In the genomic region with DNA sequence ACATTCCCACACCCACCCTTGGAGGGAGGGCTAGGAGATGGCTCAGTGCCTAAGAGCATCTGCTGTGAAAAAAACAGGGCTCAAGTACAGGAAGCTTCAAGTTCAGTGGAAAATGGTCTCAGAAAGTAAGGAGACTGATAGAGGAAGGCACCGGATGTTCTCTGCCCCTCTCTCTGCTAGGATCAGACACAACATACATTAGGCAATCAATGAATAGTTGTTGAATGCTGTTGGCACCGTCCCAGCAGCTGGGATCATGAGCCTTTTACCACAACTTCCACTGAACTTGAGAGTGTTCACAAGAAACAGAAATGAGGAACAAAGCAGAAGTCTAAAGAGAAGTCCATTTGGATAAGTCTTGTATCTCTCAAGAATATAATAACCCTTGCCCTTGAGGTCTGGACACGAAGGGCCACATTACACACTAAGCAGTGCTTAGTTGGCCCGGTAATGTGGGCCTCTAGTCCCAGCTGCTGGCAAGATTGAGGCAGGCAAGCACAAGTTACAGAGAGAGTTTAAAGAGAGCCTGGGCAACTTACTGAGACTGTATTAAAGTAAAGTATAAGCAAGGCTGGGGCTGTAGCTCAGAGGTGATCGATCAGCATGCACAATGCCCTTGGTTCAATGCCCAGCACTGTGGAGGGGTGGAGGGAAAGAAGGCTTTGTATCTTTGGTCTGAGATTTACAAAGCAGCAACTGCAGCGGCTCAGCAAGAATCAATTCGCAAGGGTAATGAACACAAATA, we compare ENCODE assay signal across 7 mouse cellular contexts. TPM values are rescaled to one million over a fixed set of nuclear protein-coding genes. Genes with fewer than 3 reads are reported as not detected.
DNase-seq lines count a peak whose midpoint lies in the region; ATAC-seq and TF ChIP-seq lines count a peak whose summit lies in the region.

No protein-coding gene starts in this region.

- H3K27ac ChIP-seq in hindbrain, postnatal 0 days = peak overlapping the region; percentile 41; the same call in 1 of the 2 replicates
- H3K27ac ChIP-seq in midbrain, embryonic 15.5 days = peak overlapping the region; percentile 27; the same call in 1 of the 2 replicates

- TF ChIP-seq CTCF in hindbrain, postnatal 0 days (IDR thresholded peaks at IDR 0.05; ENCODE audit: low read depth) = no peak

- H3K36me3 ChIP-seq in hindbrain, postnatal 0 days (ENCODE audit: insufficient read depth, low read length) = no peaks in the 10 kb centered on the region
- H3K36me3 ChIP-seq in midbrain, embryonic 15.5 days (replicated peaks) = no peaks in the 10 kb centered on the region

- H3K9me3 ChIP-seq in hindbrain, postnatal 0 days (ENCODE audit: low read length) = no peaks in the 10 kb centered on the region
- no peaks in the 10 kb centered on the region for H3K9me3 ChIP-seq in midbrain, embryonic 15.5 days

- 29% methylated on average over 7 of the region's 7 CpGs for WGBS in hindbrain, postnatal 0 days
- WGBS in midbrain, embryonic 15.5 days = 44% methylated on average over 7 of the region's 7 CpGs

- intact Hi-C loops in left cerebral cortex, postnatal 4 days (cut with DNase I) = loop anchor here (5.0 kb wide), 1 partner anchor 237 kb away; no protein-coding TSS in a partner anchor
- intact Hi-C loops in left cerebral cortex, postnatal 36 days (cut with DNase I) = no loop called here

- no peaks in the 10 kb centered on the region for H3K27me3 ChIP-seq in hindbrain, postnatal 0 days (ENCODE audit: insufficient read depth, low read length)
- no peaks in the 10 kb centered on the region for H3K27me3 ChIP-seq in midbrain, embryonic 15.5 days (replicated peaks)

- peaks cover 5% of the 10 kb centered on the region; the same call in 1 of the 2 replicates for H3K4me1 ChIP-seq in hindbrain, postnatal 0 days (ENCODE audit: insufficient read depth, low read length)
- H3K4me1 ChIP-seq in midbrain, embryonic 15.5 days = peaks cover 10% of the 10 kb centered on the region

- no peak overlapping the region for H3K4me3 ChIP-seq in hindbrain, postnatal 0 days (ENCODE audit: low read length)
- H3K4me3 ChIP-seq in midbrain, embryonic 15.5 days = no peak overlapping the region

- H3K4me2 ChIP-seq in hindbrain, postnatal 0 days (ENCODE audit: low read depth, low read length) = no peak overlapping the region
- no peak overlapping the region for H3K4me2 ChIP-seq in midbrain, embryonic 15.5 days

- DNase-seq in left cerebral cortex, postnatal 4 days = peak; percentile 39
- no peak for DNase-seq in left cerebral cortex, postnatal 36 days (ENCODE audit: low spot score in 2 of 2)
- DNase-seq in fibroblast of lung, adult 2 months (ENCODE audit: low read depth) = peak; percentile 45
- DNase-seq in hindbrain, postnatal 0 days (ENCODE audit: low spot score) = peak; percentile 48
- no peak for DNase-seq in right cerebral cortex, postnatal 25 days
- DNase-seq in thymus, postnatal 14 days = no peak

- H3K9ac ChIP-seq in hindbrain, postnatal 0 days (replicated peaks; ENCODE audit: low read length) = no peak overlapping the region
- no peak overlapping the region for H3K9ac ChIP-seq in midbrain, embryonic 15.5 days

- 0 out of 2 replicates have a peak, but pooled peaks have one; percentile 29 for ATAC-seq in hindbrain, postnatal 0 days
- ATAC-seq in midbrain, embryonic 15.5 days (replicated peaks) = no peak

RNA-seq across cellular contexts. Expression of gene Zfp609, which starts 17.2 kb away (rescaled TPM):
- 10 to 100 TPM; 59.4 to 65.0 TPM for total RNA-seq in left cerebral cortex, postnatal 4 days (2021)
- 10 to 100 TPM; 45.2 to 53.4 TPM for total RNA-seq in left cerebral cortex, postnatal 36 days (2021)
- 8.9 and 10.2 TPM in 2 replicates for total RNA-seq in hindbrain, postnatal 0 days (2014; rRNA removed)
- polyA plus RNA-seq in hindbrain, postnatal 0 days (2015; fragmentation: Nextera tagmentation; extraction: Ambion mirVana) = 4.1 and 5.6 TPM in 2 replicates
- 8.7 and 9.1 TPM in 2 replicates for polyA plus RNA-seq in midbrain, embryonic 15.5 days (2015; fragmentation: Nextera tagmentation; extraction: Ambion mirVana)

RNA-seq across cellular contexts. Expression of gene Pclaf, which starts 45.4 kb away (rescaled TPM):
- 1 to 10 TPM; 7.0 to 8.5 TPM for total RNA-seq in left cerebral cortex, postnatal 4 days (2021)
- under 1 TPM; 0.22 to 0.68 TPM for total RNA-seq in left cerebral cortex, postnatal 36 days (2021)
- total RNA-seq in hindbrain, postnatal 0 days (2014; rRNA removed) = 14.0 and 15.6 TPM in 2 replicates
- polyA plus RNA-seq in hindbrain, postnatal 0 days (2015; fragmentation: Nextera tagmentation; extraction: Ambion mirVana) = 29.8 and 35.8 TPM in 2 replicates
- polyA plus RNA-seq in midbrain, embryonic 15.5 days (2015; fragmentation: Nextera tagmentation; extraction: Ambion mirVana) = 19.4 and 22.1 TPM in 2 replicates

Comparison
In these comparisons a context has a peak if more than half of its experiments do, and no peak if none do; other contexts are left out.
1. DNase-seq: peak in left cerebral cortex, postnatal 4 days (single experiment), fibroblast of lung, adult 2 months (single experiment) and hindbrain, postnatal 0 days (single experiment); none in left cerebral cortex, postnatal 36 days (0 of 2), right cerebral cortex, postnatal 25 days (single experiment) and thymus, postnatal 14 days (single experiment).